Mouse (Mus musculus): ENCODE results near the gene Hddc3.

DNA sequence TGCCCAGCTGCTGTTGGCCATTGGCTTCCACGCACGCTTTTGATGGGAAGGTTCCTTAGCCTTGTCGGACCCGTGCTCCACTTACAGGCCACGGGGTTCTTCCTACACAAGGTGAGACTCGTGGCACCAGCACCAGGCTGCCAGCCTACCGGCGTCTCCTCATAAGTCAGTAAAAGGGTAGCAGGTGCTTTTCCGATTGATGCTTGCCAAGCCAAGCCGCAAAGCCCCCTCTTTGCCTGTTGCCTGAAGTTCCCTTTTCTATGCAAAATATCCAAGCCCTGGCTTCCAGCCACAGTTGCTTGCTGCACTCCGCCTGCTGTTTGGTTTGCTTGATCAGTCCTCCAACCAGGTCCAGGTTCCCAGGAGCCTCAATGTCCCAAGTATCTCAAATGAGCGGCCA, 30.9 kb downstream of the Hddc3 start:
- no peak for TF ChIP-seq CTCF (IDR thresholded peaks at IDR 0.05)
- TF ChIP-seq POLR2A (IDR thresholded peaks at IDR 0.05; ENCODE audit: insufficient read depth, low read depth, low read length) = no peak

All from heart, adult 2 months (tissue).